Mouse (Mus musculus): ENCODE data around the gene Mettl21a.

DNA sequence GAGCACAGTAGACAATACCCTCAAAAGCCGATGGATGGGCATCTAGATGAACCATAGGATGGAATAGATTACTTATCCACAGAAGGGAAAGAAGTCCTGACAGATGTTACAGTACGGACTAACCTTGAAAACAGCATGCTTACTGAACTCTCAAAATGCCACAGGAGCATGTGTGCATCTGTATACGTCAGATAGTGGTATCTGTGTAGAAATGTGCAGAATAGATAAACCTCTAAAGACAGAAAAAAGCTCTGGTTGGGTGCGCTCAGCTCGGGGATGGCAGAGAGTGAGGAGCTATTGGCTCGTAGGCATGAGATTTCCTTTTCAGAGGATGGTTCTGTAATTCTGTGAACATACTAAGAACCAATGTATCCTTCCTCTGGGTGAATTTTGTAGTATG, 22.2 kb upstream of the Mettl21a start:
- TF ChIP-seq CTCF (IDR thresholded peaks at IDR 0.05; ENCODE audit: low read depth) (no peak), EP300 (IDR thresholded peaks at IDR 0.05; ENCODE audit: low read depth) (peak; percentile 85)
